Mouse (Mus musculus): ENCODE measurements around the gene B230104I21Rik.

DNA sequence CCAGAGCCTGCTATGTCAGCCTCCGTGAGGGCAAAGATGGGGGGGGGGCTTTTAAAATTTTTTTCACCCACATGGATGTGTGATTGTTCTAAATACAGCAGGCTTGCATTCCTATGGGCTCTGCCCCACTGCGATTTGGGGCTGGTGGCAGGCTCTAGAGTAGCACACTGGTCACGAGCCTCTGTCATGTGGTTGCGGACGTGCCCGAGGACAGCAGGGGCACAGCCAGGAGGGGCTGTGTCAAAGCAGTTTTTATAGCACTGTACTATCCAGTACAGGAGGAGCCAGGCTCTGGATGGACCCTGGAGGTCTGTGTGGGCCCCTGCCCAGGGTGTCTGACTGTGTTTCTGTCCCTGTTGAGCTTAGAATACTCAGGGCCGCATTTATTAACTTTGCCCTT is 5.9 kb upstream of the B230104I21Rik start:
- TF ChIP-seq POLR2A (IDR thresholded peaks at IDR 0.05; ENCODE audit: low read depth, low read length) (no peak), CTCF (conservative IDR thresholded peaks at IDR 0.05; ENCODE audit: insufficient read depth, insufficient read length, low read depth, low read length) (no peak)

Measured in kidney, adult 2 months (tissue).